Mouse (Mus musculus): Measurements from ENCODE around the gene Zmiz1. TPM values are rescaled to one million over a fixed set of nuclear protein-coding genes. Genes with fewer than 3 reads are reported as not detected.

The Zmiz1 gene
- polyA plus RNA-seq, 1 experiment from 2014 or later: 26.3 TPM

DNA sequence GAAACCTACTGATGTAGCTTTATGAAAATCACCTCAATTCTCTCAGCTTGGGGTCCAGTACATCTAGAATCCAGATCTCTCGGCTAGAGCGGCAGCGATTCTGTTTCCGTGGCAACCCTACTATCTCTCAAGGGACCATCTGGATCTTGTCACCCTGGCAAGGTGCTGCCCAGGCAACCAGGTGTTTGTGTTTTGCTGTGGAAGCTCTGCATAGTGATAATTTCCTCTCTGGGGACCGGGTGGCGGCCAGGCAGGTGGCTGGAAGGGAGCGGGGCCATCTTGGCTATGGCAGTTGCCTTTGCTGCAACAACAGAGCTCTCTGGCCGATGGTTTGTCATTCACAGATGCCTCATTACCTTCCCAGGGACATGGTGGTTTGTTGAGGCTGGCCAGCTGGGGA is 134.9 kb downstream of the Zmiz1 start:
- no peak overlapping the region for H3K4me2 ChIP-seq (ENCODE audit: low read depth, low read length)
- 0 out of 2 replicates have a peak, but pooled peaks have one; percentile 1 for ATAC-seq (ENCODE audit: insufficient read depth, low FRiP score)
- no peak overlapping the region for H3K4me3 ChIP-seq (replicated peaks; ENCODE audit: low read length)
- H3K4me1 ChIP-seq (ENCODE audit: control insufficient read depth, insufficient read depth, low read length): peaks cover 28% of the 10 kb centered on the region
- no peak overlapping the region for H3K9ac ChIP-seq (ENCODE audit: low read length)
- no peaks in the 10 kb centered on the region for H3K36me3 ChIP-seq (ENCODE audit: control insufficient read depth, insufficient read depth, low read length)
- H3K9me3 ChIP-seq (replicated peaks; ENCODE audit: control insufficient read depth, low read length): no peaks in the 10 kb centered on the region
- 64% methylated on average over 8 of the region's 8 CpGs for WGBS
- H3K27me3 ChIP-seq (ENCODE audit: control insufficient read depth, insufficient read depth, low read length): no peaks in the 10 kb centered on the region
- H3K27ac ChIP-seq (ENCODE audit: low read length): peak overlapping the region; percentile 34; the same call in 1 of the 2 replicates

DNA sequence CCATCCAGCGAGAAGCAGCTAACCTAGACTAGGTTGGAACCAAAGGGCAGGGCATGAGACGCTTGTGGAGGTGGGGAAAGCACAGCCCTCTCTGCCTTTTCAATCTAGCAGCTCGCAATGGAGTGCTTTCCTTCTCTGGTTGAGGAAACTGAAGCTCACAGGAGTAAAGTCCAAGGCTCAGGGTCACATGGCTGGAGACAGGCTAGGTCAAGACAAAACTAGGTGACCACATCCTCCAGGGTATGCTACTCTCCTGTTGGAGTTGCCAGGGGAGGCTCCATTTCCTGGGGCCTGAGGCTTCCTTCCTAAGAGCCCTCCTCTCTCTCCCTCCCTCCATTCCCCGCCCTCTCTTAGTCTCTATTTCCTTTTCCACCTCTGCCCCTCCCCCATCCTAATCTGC is 135.6 kb downstream of the Zmiz1 start:
- H3K27ac ChIP-seq (ENCODE audit: low read length): peak overlapping the region; percentile 51; the same call in 1 of the 2 replicates
- H3K4me1 ChIP-seq (ENCODE audit: control insufficient read depth, insufficient read depth, low read length): peaks cover 25% of the 10 kb centered on the region
- no peaks in the 10 kb centered on the region for H3K9me3 ChIP-seq (replicated peaks; ENCODE audit: control insufficient read depth, low read length)
- no peaks in the 10 kb centered on the region for H3K36me3 ChIP-seq (ENCODE audit: control insufficient read depth, insufficient read depth, low read length)
- H3K4me2 ChIP-seq (ENCODE audit: low read depth, low read length): no peak overlapping the region
- no peak overlapping the region for H3K9ac ChIP-seq (ENCODE audit: low read length)
- ATAC-seq (ENCODE audit: insufficient read depth, low FRiP score): no peak
- H3K4me3 ChIP-seq (replicated peaks; ENCODE audit: low read length): no peak overlapping the region
- no peaks in the 10 kb centered on the region for H3K27me3 ChIP-seq (ENCODE audit: control insufficient read depth, insufficient read depth, low read length)
- WGBS: 65% methylated on average over 4 of the region's 4 CpGs

DNA sequence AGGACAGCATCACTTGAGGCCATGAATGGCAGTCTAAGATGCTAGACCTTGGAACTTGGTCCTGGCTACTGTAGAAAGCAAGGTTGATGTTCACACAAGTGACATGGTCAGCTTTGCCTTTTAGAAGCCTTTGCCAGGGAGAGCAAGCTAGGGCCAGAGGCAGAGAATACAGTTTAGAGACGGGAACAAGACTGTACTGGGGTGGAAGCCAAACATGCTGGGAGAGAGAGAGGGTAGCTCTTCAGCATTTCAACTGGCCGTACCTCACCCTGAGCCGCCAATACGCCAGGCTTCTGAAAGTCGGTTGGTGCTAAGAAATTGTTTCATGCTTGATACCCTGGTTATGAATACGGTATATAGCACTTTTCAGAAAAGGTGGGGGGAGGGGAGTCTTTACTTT is 140.0 kb downstream of the Zmiz1 start:
- H3K27ac ChIP-seq (ENCODE audit: low read length): no peak overlapping the region; the same call in 1 of the 2 replicates
- H3K4me1 ChIP-seq (ENCODE audit: control insufficient read depth, insufficient read depth, low read length): peaks cover 31% of the 10 kb centered on the region
- no peak for ATAC-seq (ENCODE audit: insufficient read depth, low FRiP score)
- H3K4me3 ChIP-seq (replicated peaks; ENCODE audit: low read length): no peak overlapping the region
- WGBS: 87% methylated on average over 6 of the region's 6 CpGs
- no peak overlapping the region; the same call in 1 of the 2 replicates for H3K9ac ChIP-seq (ENCODE audit: low read length)
- H3K9me3 ChIP-seq (replicated peaks; ENCODE audit: control insufficient read depth, low read length): no peaks in the 10 kb centered on the region
- no peaks in the 10 kb centered on the region for H3K27me3 ChIP-seq (ENCODE audit: control insufficient read depth, insufficient read depth, low read length)
- no peaks in the 10 kb centered on the region for H3K36me3 ChIP-seq (ENCODE audit: control insufficient read depth, insufficient read depth, low read length)
- H3K4me2 ChIP-seq (ENCODE audit: low read depth, low read length): no peak overlapping the region

DNA sequence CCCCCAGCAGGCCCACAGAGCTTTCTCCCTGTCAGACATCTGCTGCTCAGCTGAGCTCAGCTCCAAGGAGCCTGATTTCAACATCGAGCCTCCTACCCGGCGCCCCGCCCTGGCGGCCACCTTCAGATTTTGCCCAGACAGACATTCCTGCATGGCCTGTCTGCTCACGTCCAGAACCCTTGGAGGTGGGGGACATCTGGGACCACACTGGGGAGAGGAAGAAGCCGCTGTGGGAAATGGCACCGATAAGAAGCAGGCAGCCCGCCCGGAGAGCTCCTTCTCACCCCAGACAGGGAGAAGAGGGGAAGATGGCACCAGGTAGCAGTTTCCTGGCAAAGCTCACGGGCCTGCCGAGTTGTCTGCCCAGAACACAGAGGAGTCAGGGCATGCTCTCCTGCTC is 140.9 kb downstream of the Zmiz1 start:
- H3K4me3 ChIP-seq (replicated peaks; ENCODE audit: low read length): no peak overlapping the region
- H3K27ac ChIP-seq (ENCODE audit: low read length): peak overlapping the region; percentile 77
- peaks cover 33% of the 10 kb centered on the region for H3K4me1 ChIP-seq (ENCODE audit: control insufficient read depth, insufficient read depth, low read length)
- no peaks in the 10 kb centered on the region for H3K36me3 ChIP-seq (ENCODE audit: control insufficient read depth, insufficient read depth, low read length)
- no peak for ATAC-seq (ENCODE audit: insufficient read depth, low FRiP score)
- no peak overlapping the region for H3K4me2 ChIP-seq (ENCODE audit: low read depth, low read length)
- H3K9me3 ChIP-seq (replicated peaks; ENCODE audit: control insufficient read depth, low read length): no peaks in the 10 kb centered on the region
- 69% methylated on average over 12 of the region's 12 CpGs for whole genome bisulfite sequencing
- no peaks in the 10 kb centered on the region for H3K27me3 ChIP-seq (ENCODE audit: control insufficient read depth, insufficient read depth, low read length)
- 0 out of 2 replicates have a peak overlapping the region, but pooled peaks have one; percentile 23 for H3K9ac ChIP-seq (ENCODE audit: low read length)

DNA sequence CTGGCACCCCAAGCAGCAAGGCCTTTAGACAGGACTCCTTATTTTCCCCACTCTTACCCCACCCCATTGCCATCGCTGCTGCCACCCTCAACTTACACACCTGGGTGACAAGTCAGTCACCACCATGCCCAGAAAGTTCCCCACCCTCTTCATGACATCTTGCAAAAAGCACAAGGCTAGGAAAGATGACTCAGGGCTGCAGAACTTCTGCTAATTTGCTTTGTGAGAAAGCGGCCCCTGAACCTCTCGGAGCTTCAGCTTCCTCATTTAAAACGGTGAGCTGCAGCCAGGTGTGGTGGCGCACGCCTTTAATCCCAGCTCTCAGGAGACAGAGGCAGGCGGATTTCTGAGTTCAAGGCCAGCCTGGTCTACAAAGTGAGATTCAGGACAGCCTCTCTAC is 141.4 kb downstream of the Zmiz1 start:
- peaks cover 34% of the 10 kb centered on the region for H3K4me1 ChIP-seq (ENCODE audit: control insufficient read depth, insufficient read depth, low read length)
- no peaks in the 10 kb centered on the region for H3K36me3 ChIP-seq (ENCODE audit: control insufficient read depth, insufficient read depth, low read length)
- H3K9ac ChIP-seq (ENCODE audit: low read length): no peak overlapping the region
- no peaks in the 10 kb centered on the region for H3K27me3 ChIP-seq (ENCODE audit: control insufficient read depth, insufficient read depth, low read length)
- no peak overlapping the region for H3K4me3 ChIP-seq (replicated peaks; ENCODE audit: low read length)
- peak overlapping the region; percentile 77 for H3K27ac ChIP-seq (ENCODE audit: low read length)
- no peak for ATAC-seq (ENCODE audit: insufficient read depth, low FRiP score)
- 66% methylated on average over 7 of the region's 7 CpGs for WGBS
- no peaks in the 10 kb centered on the region for H3K9me3 ChIP-seq (replicated peaks; ENCODE audit: control insufficient read depth, low read length)
- no peak overlapping the region for H3K4me2 ChIP-seq (ENCODE audit: low read depth, low read length)

DNA sequence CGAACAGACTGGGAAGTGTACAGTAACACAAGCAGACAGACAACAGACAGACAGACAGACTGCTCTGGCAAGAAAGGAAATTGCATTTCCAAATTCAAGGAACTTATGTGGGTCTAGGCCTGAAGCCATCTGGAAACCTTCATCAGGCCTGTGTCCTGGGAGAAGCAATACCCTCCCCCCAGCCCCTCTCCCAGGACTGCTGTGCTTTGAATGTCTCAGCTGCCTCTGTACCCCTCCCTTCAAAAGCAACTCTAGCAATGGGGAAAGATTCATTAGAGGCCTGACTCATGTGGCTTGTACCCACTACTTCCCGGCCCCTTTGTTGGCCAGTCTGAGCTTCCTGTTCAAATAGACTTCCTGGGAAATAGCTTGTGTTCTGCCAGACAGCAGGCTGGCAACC is 142.0 kb downstream of the Zmiz1 start:
- no peak overlapping the region for H3K9ac ChIP-seq (ENCODE audit: low read length)

DNA sequence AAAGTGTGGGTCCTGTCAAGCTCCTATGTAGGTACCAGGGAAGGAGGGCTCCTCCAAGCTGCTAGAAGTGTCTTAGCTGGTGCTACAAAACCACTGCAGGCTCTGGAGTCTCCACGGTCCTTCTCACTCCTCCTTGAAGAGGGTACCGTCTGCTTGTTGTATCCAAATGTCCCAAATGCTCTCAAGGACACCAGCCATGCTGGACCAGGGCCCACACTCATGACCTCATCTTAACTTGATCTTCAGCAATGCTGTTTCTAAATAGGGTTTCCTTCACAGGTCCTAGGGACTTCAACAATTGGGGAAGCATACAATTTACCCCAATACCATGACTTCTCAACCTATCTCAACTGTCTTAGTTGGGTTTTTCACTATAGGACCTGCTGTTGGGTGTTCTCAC is 143.0 kb downstream of the Zmiz1 start:
- H3K27me3 ChIP-seq (ENCODE audit: control insufficient read depth, insufficient read depth, low read length): no peaks in the 10 kb centered on the region
- H3K9me3 ChIP-seq (replicated peaks; ENCODE audit: control insufficient read depth, low read length): no peaks in the 10 kb centered on the region
- no peak overlapping the region for H3K4me3 ChIP-seq (replicated peaks; ENCODE audit: low read length)
- ATAC-seq (ENCODE audit: insufficient read depth, low FRiP score): no peak
- WGBS: 79% methylated on average over 2 of the region's 2 CpGs
- no peaks in the 10 kb centered on the region for H3K36me3 ChIP-seq (ENCODE audit: control insufficient read depth, insufficient read depth, low read length)
- no peak overlapping the region for H3K27ac ChIP-seq (ENCODE audit: low read length)
- no peak overlapping the region for H3K9ac ChIP-seq (ENCODE audit: low read length)
- H3K4me1 ChIP-seq (ENCODE audit: control insufficient read depth, insufficient read depth, low read length): peaks cover 49% of the 10 kb centered on the region
- no peak overlapping the region for H3K4me2 ChIP-seq (ENCODE audit: low read depth, low read length)

More for the DNA sequence above, 142.0 kb downstream of the Zmiz1 start:
- peaks cover 39% of the 10 kb centered on the region for H3K4me1 ChIP-seq (ENCODE audit: control insufficient read depth, insufficient read depth, low read length)
- ATAC-seq (ENCODE audit: insufficient read depth, low FRiP score): peak; percentile 52; the same call in 1 of the 2 replicates
- 28% methylated on average over 2 of the region's 2 CpGs for WGBS
- H3K4me3 ChIP-seq (replicated peaks; ENCODE audit: low read length): no peak overlapping the region
- H3K27me3 ChIP-seq (ENCODE audit: control insufficient read depth, insufficient read depth, low read length): no peaks in the 10 kb centered on the region
- H3K9me3 ChIP-seq (replicated peaks; ENCODE audit: control insufficient read depth, low read length): no peaks in the 10 kb centered on the region
- no peak overlapping the region for H3K4me2 ChIP-seq (ENCODE audit: low read depth, low read length)
- no peaks in the 10 kb centered on the region for H3K36me3 ChIP-seq (ENCODE audit: control insufficient read depth, insufficient read depth, low read length)
- H3K27ac ChIP-seq (ENCODE audit: low read length): peak overlapping the region; percentile 77

DNA sequence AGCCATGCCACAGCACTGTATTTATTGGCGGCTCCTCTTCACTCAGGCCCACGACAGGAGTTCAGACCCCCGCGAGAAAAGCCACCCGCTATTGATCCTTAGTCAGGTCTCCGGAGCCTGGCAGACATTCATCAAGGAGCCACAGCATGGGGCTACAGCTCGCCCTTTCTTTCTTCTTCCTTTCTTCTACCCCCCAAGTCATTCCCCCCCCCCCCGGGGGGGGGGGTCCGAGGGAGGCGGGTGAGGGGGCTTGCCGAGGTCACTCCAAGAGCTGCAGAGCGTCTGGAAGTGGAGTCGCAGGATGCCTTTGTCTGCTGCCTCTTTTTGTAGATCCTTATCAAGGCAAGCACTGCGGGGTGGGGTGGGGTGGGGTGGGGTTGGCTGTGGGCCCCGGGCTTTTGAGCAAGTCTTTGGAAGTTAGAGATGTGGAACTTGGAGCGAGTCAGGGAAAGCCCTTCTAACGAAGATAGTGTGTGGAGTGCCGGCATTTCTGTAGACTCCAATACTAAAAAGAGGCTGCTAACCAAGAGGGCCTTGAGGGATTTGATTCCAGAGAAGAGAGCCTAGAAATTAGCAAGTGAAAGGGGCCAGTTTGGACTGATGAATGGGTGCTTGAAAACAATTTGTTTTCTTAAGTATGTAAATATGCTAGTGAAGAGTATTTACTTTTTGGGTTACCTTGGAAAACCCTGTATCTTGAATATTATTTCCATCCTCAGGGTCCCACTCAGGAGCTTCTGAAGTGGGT is 145.6 kb downstream of the Zmiz1 start:
- no peak overlapping the region for H3K4me2 ChIP-seq (ENCODE audit: low read depth, low read length)
- no peaks in the 10 kb centered on the region for H3K27me3 ChIP-seq (ENCODE audit: control insufficient read depth, insufficient read depth, low read length)
- no peaks in the 10 kb centered on the region for H3K9me3 ChIP-seq (replicated peaks; ENCODE audit: control insufficient read depth, low read length)
- H3K4me1 ChIP-seq (ENCODE audit: control insufficient read depth, insufficient read depth, low read length): peaks cover 59% of the 10 kb centered on the region
- no peak overlapping the region for H3K9ac ChIP-seq (ENCODE audit: low read length)
- 29% methylated on average over 14 of the region's 18 CpGs for WGBS
- H3K36me3 ChIP-seq (ENCODE audit: control insufficient read depth, insufficient read depth, low read length): no peaks in the 10 kb centered on the region
- no peak overlapping the region for H3K4me3 ChIP-seq (replicated peaks; ENCODE audit: low read length)
- no peak for ATAC-seq (ENCODE audit: insufficient read depth, low FRiP score)
- H3K27ac ChIP-seq (ENCODE audit: low read length): no peak overlapping the region

DNA sequence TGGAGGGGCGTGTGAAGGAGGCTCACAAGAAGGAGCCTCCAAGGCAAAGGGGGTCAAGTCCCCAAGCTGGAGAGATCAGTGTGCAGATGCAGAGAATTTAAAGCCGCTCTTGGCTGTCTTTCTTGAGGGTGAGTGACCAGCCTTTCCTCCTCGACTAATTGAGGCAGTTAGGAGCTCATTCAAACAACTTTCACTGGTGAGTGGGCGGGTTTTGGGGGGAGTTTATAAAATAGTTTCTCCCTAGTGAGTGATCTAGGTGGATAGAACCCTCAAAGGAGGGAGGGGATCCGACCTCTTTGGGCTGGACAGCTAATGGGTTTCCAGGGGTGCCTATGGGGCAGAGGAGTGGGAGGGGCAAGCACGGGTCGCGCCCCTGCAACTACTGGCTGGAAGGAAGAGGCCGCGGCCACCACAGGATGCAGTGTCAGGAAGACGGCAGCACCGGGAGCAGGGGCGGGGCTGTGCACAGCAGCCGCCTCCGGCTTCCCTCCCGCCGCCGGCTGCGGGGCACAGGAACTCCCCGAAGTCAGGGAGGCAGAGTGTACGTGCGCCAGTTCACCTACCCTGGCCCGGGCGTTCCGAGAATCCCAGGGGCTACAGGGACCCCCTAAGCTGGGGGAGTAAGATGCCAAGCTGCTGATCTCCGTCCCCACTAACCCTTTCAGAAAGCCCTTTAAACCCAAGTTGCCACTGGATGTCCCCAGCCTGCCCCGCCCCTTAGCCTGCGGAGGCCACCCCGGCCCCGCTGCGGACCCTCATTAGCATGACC is 147.6 kb downstream of the Zmiz1 start:
- Histone ChIP-seq H3K4me3 (replicated peaks; ENCODE audit: low read length) (peak overlapping the region; percentile 65), H3K27ac (ENCODE audit: low read length) (peak overlapping the region; percentile 90), H3K4me2 (ENCODE audit: low read depth, low read length) (peak overlapping the region; percentile 100), H3K27me3 (ENCODE audit: control insufficient read depth, insufficient read depth, low read length) (no peaks in the 10 kb centered on the region), H3K4me1 (ENCODE audit: control insufficient read depth, insufficient read depth, low read length) (peaks cover 67% of the 10 kb centered on the region), H3K9ac (ENCODE audit: low read length) (peak overlapping the region; percentile 87), H3K36me3 (ENCODE audit: control insufficient read depth, insufficient read depth, low read length) (no peaks in the 10 kb centered on the region), H3K9me3 (replicated peaks; ENCODE audit: control insufficient read depth, low read length) (no peaks in the 10 kb centered on the region)
- 3% methylated on average over 31 of the region's 31 CpGs for WGBS
- peak; percentile 48 for ATAC-seq (ENCODE audit: insufficient read depth, low FRiP score)

All from stomach, embryonic 16.5 days (tissue).